Mouse (Mus musculus) kidney, adult 2 months (tissue): ENCODE data around the gene Paqr5. TPM values are rescaled to one million over a fixed set of nuclear protein-coding genes. Genes with fewer than 3 reads are reported as not detected.

Source experiments
- DNase-seq: peaks from one replicate; pipeline ENCODE4 v3.0.0; 2021
- H3K27ac ChIP-seq: fragments of 200-500 bp; 2 replicates; pipeline ENCODE4 v1.5.1; 2012; ENCODE audit warnings: low read depth, low read length, control low read depth, inconsistent platforms; ENCODE audit not compliant: insufficient read depth
- H3K27me3 ChIP-seq: fragments of 200-500 bp; replicated peaks from 2 replicates; pipeline ENCODE4 v1.6.1; 2012; ENCODE audit warnings: mild to moderate bottlenecking, moderate library complexity, low read length, inconsistent platforms; ENCODE audit not compliant: control insufficient read depth, insufficient read depth
- H3K36me3 ChIP-seq: fragments of 200-500 bp; 2 replicates; pipeline ENCODE4 v1.6.1; 2012; ENCODE audit warnings: mild to moderate bottlenecking, moderate library complexity, low read length, inconsistent platforms; ENCODE audit not compliant: control insufficient read depth, insufficient read depth
- H3K4me1 ChIP-seq: fragments of 200-500 bp; 2 replicates; pipeline ENCODE4 v1.6.1; 2011; ENCODE audit warnings: low read length; ENCODE audit not compliant: control insufficient read depth, insufficient read depth
- H3K4me3 ChIP-seq: fragments of 200-500 bp; 2 replicates; pipeline ENCODE4 v1.5.1; 2011; ENCODE audit warnings: mild to moderate bottlenecking, low read depth, low read length, control low read depth; ENCODE audit not compliant: insufficient read depth
- CTCF ChIP-seq: fragments of 200-500 bp; conservative IDR thresholded peaks from 2 replicates; pipeline ENCODE4 v1.5.1; 2011; ENCODE audit warnings: low read depth, mild to moderate bottlenecking, control low read depth, low read length, moderate library complexity, mixed read lengths; ENCODE audit not compliant: insufficient read depth, insufficient read length
- POLR2A ChIP-seq: fragments of 200-500 bp; IDR thresholded peaks from one replicate; pipeline ENCODE4 v1.6.1; 2011; ENCODE audit warnings: low read depth, low read length, control low read depth
- WGBS: fragments of 180-500 bp; shearing (Covaris S2); methylation state at CpG from one replicate; pipeline ENCODE4 v1.1.7; 2018; 5-methylcytosine and 5-hydroxymethylcytosine counted together
- polyA plus RNA-seq: library from polyadenylated mRNA; depleted of rRNA; stranded (reverse); fragments of >200 nt; gene quantifications from 2 replicates; pipeline ENCODE4 v1.2.3, GENCODE M21; 2012

The Paqr5 gene
- polyA plus RNA-seq, 1 experiment = 315 TPM

- no peak for TF ChIP-seq CTCF
- no peak for TF ChIP-seq POLR2A
- H3K27me3 ChIP-seq = no peaks in the 10 kb centered on the region
- WGBS = 67% methylated on average over 12 of the region's 12 CpGs
- H3K4me1 ChIP-seq = peaks cover 28% of the 10 kb centered on the region
- H3K36me3 ChIP-seq = no peaks in the 10 kb centered on the region
- H3K4me3 ChIP-seq = no peak overlapping the region
- H3K27ac ChIP-seq = no peak overlapping the region
- no peak for DNase-seq
Observed at GRCm38 (mm10) chr9:62013316-62014097, 13.1 kb downstream of the Paqr5 start.

DNA sequence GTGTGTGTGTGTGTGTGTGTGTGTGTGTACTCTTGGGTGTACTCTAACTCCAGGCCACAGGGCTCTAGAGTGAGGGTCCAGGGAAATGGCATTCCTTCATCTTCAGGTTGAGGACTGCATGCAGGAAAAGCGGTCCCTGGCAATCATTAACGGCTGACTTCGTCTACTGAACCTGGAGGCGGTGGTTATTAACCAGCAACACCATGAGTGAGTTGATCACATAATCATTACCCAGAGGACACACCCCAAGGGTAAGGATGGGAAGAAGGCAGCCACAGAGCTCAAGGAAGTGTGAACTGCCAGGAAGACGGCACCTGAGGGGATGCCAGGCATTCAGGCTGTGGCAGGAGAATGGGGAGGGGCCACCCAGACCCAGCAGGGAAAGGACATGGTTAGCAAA lies 18.3 kb downstream of the Paqr5 start:
- DNase-seq = peak; percentile 96
- Histone ChIP-seq H3K4me1 (peaks cover 26% of the 10 kb centered on the region), H3K27ac (peak overlapping the region; percentile 78), H3K36me3 (no peaks in the 10 kb centered on the region), H3K27me3 (no peaks in the 10 kb centered on the region), H3K4me3 (no peak overlapping the region)
- WGBS = 45% methylated on average over 5 of the region's 5 CpGs
- TF ChIP-seq CTCF (no peak), POLR2A (no peak)

- Histone ChIP-seq H3K27ac (peak overlapping the region; percentile 78), H3K36me3 (no peaks in the 10 kb centered on the region), H3K4me3 (no peak overlapping the region), H3K27me3 (no peaks in the 10 kb centered on the region), H3K4me1 (peaks cover 26% of the 10 kb centered on the region)
- 62% methylated on average over 4 of the region's 4 CpGs for WGBS
- no peak for TF ChIP-seq CTCF
- TF ChIP-seq POLR2A = no peak
- DNase-seq = no peak
Observed at GRCm38 (mm10) chr9:62007028-62007427, 19.6 kb downstream of the Paqr5 start.

DNA sequence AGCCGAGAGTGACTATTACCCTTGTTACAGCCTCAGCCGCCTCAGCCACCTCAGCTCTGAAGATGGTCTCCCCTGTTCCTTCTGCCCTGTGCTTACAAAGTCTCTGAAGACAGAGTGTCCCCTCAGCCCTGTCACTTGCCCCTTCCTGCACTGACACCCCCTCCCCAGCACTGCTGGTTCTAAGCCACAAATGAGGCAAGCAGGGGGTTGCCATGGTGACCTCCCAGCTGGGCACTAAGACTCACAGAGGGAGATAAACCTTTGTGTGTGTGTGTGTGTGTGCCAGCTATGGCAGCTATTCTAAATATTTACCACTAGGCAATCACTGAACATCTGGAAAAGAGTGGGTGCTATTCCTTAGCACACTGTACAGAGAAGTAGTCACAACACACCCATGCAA lies 23.0 kb downstream of the Paqr5 start:
- no peak overlapping the region for H3K27ac ChIP-seq
- WGBS = 84% methylated on average over 2 of the region's 2 CpGs
- no peaks in the 10 kb centered on the region for H3K36me3 ChIP-seq
- H3K4me3 ChIP-seq = no peak overlapping the region
- H3K4me1 ChIP-seq = peaks cover 32% of the 10 kb centered on the region
- no peak for TF ChIP-seq POLR2A
- no peak for TF ChIP-seq CTCF
- DNase-seq = no peak
- H3K27me3 ChIP-seq = no peaks in the 10 kb centered on the region

DNA sequence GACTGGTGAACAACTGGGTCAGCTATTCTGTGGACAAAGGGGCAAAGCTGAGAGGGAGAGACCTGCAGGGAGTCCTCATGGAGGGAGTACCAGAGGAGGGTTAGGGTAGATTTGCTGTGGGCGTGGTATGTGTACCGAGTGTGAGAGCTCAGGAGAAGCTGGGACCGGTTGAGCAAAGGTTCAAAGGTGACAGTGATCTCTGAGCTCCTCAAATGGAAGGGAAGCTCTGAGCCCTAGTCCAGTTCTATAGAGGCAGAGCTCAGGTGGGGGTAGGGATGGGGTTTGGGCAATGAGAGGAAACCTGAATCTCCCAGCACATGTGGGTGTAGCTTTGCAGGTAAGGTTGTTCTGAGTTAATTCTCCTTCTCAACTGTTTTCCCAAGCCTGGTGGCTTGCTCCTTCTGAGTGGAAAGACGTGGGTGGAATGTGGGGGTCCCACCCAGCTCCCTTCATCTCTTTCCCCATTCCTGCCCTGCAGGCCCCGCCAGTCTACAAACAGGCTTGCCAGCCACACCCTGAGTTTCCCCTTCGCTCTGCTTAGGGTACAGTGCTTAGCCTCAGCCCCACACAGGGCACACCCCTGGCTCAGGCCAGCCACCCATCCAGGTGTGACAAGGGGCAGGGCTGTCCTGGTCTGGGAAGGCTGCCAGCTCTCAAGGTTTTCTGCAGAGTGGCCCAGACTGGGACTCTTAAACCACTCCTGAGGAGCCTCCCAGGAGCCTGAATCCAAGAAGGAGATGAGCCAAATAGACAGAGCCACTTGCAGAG lies 26.8 kb downstream of the Paqr5 start:
- Histone ChIP-seq H3K36me3 (no peaks in the 10 kb centered on the region), H3K4me3 (no peak overlapping the region), H3K27ac (peak overlapping the region; percentile 52), H3K4me1 (peaks cover 26% of the 10 kb centered on the region), H3K27me3 (no peaks in the 10 kb centered on the region)
- DNase-seq = peak; percentile 96
- WGBS = 36% methylated on average over 6 of the region's 6 CpGs
- no peak for TF ChIP-seq CTCF

GRCm38 (mm10) chr9:61997860-61998259 lies 28.8 kb downstream of the Paqr5 start:
- Histone ChIP-seq H3K4me1 (peaks cover 26% of the 10 kb centered on the region), H3K27me3 (no peaks in the 10 kb centered on the region), H3K36me3 (no peaks in the 10 kb centered on the region), H3K27ac (peak overlapping the region; percentile 79), H3K4me3 (no peak overlapping the region)
- 11% methylated on average over 6 of the region's 6 CpGs for WGBS
- DNase-seq = peak; percentile 93
- TF ChIP-seq POLR2A = no peak
- no peak for TF ChIP-seq CTCF

- TF ChIP-seq CTCF (no peak), POLR2A (no peak)
- 61% methylated on average over 4 of the region's 4 CpGs for WGBS
Observed at GRCm38 (mm10) chr9:61991158-61991557, 35.5 kb downstream of the Paqr5 start.

DNA sequence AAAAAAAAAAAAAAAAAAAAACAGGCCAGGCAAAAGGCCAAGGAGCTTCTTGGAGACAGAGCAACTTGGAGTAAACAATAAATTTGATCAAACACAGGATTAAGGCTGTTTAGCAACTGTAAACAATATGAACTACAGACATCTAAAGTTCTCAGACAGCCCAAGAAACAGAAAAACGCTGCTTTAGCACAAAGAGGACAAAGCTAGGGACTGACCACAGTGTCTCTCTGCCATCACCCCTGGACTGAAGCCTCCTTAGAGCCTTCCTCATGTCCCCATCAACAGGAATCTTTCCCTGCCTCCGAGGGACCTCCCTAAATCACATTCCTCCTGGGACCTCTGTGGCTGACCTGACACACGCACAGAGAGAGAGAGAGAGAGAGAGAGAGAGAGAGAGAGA lies 35.9 kb downstream of the Paqr5 start:
- no peak overlapping the region for H3K27ac ChIP-seq
- no peak for DNase-seq
- H3K36me3 ChIP-seq = no peaks in the 10 kb centered on the region
- 22% methylated on average over 3 of the region's 3 CpGs for WGBS
- no peaks in the 10 kb centered on the region for H3K4me1 ChIP-seq
- H3K27me3 ChIP-seq = no peaks in the 10 kb centered on the region
- no peak overlapping the region for H3K4me3 ChIP-seq
- TF ChIP-seq POLR2A (no peak), CTCF (no peak)

More at GRCm38 (mm10) chr9:61991158-61991557, 35.5 kb downstream of the Paqr5 start:
- no peak overlapping the region for H3K27ac ChIP-seq
- no peak overlapping the region for H3K4me3 ChIP-seq
- H3K27me3 ChIP-seq = no peaks in the 10 kb centered on the region
- H3K4me1 ChIP-seq = no peaks in the 10 kb centered on the region
- DNase-seq = no peak
- no peaks in the 10 kb centered on the region for H3K36me3 ChIP-seq
